Mouse (Mus musculus): ENCODE measurements around the gene Dnajc14.
"Not testable (repeated sequence)": the region's sequence is repeated elsewhere in the genome, so short reads cannot be mapped to it uniquely, and the experiment has no call there.

The Dnajc14 gene

GRCm38 (mm10) chr10:128821358-128822056 lies 17.6 kb downstream of the Dnajc14 start, which contains the start of gene Ormdl2:
Gene Ormdl2 (minus strand): TSS chr10:128821645.
- DNase-seq: peak; percentile 99

GRCm38 (mm10) chr10:128822135-128822534 lies 18.3 kb downstream of the Dnajc14 start:
- DNase-seq: no peak

GRCm38 (mm10) chr10:128823087-128823486 lies 19.2 kb downstream of the Dnajc14 start:
- DNase-seq: not testable (repeated sequence)

- DNase-seq: no peak
Observed at GRCm38 (mm10) chr10:128823821-128824220, 20.0 kb downstream of the Dnajc14 start.

- DNase-seq: no peak
Observed at GRCm38 (mm10) chr10:128837400-128837799, 33.5 kb downstream of the Dnajc14 start.

- no peak for DNase-seq
Observed at GRCm38 (mm10) chr10:128839434-128839833, 35.6 kb downstream of the Dnajc14 start.

- no peak for DNase-seq
Observed at GRCm38 (mm10) chr10:128840612-128841011, 36.8 kb downstream of the Dnajc14 start.

- no peak for DNase-seq
Observed at GRCm38 (mm10) chr10:128843260-128843659, 39.4 kb downstream of the Dnajc14 start.

GRCm38 (mm10) chr10:128845516-128845915 lies 41.7 kb downstream of the Dnajc14 start:
- no peak for DNase-seq

- DNase-seq: no peak
Observed at GRCm38 (mm10) chr10:128846664-128847063, 42.8 kb downstream of the Dnajc14 start.

- DNase-seq: no peak
Observed at GRCm38 (mm10) chr10:128848426-128848825, 44.6 kb downstream of the Dnajc14 start.

GRCm38 (mm10) chr10:128850339-128850738 lies 46.5 kb downstream of the Dnajc14 start:
- no peak for DNase-seq

GRCm38 (mm10) chr10:128861176-128861575 lies 57.3 kb downstream of the Dnajc14 start:
- no peak for DNase-seq

GRCm38 (mm10) chr10:128866042-128866441 lies 62.2 kb downstream of the Dnajc14 start:
- DNase-seq: no peak

- no peak for DNase-seq
Observed at GRCm38 (mm10) chr10:128866518-128866917, 62.7 kb downstream of the Dnajc14 start.

All from right cerebral cortex, postnatal 25 days (tissue).